Mouse (Mus musculus): ENCODE measurements around the gene Rpl29. TPM values are rescaled to one million over a fixed set of nuclear protein-coding genes. Genes with fewer than 3 reads are reported as not detected.

The Rpl29 gene
- 676 TPM for polyA plus RNA-seq (2017; shearing (Covaris generic))

DNA sequence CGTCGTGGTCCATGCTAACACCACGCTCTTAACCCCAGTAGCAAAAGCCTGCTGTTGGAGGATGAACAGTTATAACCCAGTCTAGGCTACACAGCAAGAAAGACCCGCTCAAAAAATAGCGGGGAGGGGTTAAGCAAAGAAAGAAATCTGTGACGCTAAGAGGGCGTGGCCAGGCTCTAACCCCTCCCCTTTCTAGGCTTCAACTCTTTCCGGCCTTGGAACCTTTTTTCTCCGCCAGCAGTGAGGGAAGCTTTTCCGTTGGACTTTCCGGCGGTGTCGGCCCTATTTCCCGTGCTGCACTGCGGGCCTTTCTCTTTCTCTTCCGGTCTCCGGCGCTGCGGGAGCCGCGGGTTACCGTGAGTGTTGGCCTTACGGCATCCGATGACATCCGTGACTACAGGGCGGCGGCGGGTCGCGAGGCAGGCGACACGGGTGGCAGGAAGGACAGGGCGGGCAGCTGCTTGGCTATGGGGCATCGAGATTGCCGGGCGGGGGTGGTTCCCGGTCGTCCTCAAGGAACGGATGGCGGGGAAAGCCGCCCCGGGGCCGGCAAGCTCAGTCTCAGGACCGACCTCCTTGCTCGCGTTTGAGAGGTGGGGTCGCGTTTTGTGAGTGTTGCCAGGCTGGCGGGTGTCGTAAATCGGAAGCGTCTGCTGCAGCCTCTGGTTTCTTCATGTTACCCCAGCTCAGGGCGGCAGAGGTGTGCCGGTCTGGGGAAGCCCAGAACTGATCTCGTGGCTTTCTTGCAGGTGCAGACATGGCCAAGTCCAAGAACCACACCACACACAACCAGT is at the start of gene Rpl29:
Rpl29 (plus strand) TSS at position 234 of the 794 bp plus-strand sequence.

GRCm38 (mm10) chr9:106447348-106447747 is 18.1 kb downstream of the Rpl29 start, which contains the start of the genes Abhd14b and Abhd14a:
Gene Abhd14b (plus strand): TSS chr9:106447459.
Gene Abhd14a (minus strand): TSS chr9:106447678.

DNA sequence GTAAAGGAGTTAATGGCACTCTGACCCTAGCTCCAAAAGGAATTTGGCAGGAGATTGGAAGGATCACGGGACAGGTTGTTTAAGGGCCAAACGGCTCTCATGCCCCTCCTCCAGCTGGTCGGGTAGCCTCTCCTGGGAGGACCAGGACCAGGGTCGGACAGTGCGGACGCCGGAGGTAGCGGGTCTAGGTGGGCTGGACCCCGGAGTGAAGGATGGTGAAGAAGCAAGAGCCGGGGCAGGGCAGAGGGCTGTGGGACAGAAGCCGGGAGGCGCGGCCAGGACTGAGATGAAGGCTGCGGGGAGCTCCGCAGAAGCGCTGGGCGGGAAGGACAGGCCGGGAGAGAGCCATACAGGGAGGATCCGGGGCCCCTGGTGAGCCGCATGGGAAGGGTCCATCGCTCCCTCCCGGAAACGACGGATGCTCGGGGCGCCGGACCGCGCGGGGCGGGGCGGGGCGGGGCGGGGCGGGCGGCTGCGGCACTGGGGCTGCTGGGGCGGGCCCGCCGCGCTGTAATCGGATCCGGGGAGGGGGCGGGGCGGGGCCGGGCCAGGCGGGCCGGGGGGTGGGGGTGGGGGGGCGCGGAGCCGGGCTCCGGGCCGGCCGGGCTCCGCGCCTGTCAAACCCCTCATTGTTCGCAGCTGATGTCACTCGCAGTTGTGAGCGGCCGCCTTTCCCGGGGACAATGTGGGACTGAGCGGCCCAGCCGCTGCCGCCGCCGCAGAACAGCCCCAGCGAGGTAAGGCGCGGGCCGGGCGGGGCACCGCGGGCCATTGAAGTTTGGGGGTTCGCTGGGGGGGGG is 24.2 kb downstream of the Rpl29 start, which contains the start of gene Pcbp4:
Pcbp4 (plus strand) TSS at position 21 of the 800 bp plus-strand sequence.

DNA sequence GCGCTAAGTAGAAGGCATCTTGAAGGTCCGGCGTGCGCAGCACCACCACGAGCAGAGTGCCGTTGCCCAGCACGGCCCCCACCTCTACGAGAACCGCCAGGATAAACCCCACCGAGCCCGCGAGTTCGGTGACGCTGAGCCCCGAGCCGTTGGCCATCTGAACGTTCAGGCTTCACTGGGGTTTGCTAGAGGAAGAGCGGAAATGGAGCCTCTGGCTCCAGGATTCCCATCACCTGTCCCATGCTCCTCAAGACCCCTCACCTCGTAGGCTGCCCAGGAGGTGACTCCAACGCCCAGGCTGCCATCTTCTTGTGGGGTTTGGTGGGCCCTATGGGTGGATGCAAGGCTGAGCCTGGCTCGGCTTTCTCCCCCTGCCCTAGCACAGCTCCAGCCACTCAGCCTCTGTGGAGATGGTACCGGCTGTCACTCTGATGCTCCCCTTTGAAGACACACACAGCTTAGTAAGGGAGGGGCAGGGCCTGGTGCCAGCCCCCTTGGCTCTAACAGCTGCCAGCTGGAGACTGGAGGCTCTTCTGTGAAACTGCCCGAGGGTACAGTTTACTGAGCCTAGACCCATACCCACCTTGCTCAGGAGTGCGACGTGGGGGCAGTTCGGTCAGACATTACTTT is 36.4 kb downstream of the Rpl29 start, which contains the start of gene Gpr62:
Gpr62 (minus strand) TSS at position 368 of the 630 bp plus-strand sequence.

GRCm38 (mm10) chr9:106475663-106476001 is 46.4 kb downstream of the Rpl29 start, which contains the start of gene Rrp9:
Gene Rrp9 (plus strand): TSS chr9:106475963.

GRCm38 (mm10) chr9:106476924-106477484 is 47.8 kb downstream of the Rpl29 start, which contains the start of gene Parp3:
Gene Parp3 (minus strand): TSS chr9:106476949.

Other genes starting within 250 kb of the Rpl29 start
- 43.8 TPM for gene Ppm1m, start 229.7 kb upstream of the Rpl29 start, polyA plus RNA-seq (2017; shearing (Covaris generic))
- 100 TPM for gene Twf2, start 226.3 kb upstream of the Rpl29 start, polyA plus RNA-seq (2017; shearing (Covaris generic))
- gene Tlr9, start 206.9 kb upstream of the Rpl29 start, polyA plus RNA-seq (2017; shearing (Covaris generic)) = not detected
- gene Alas1, start 180.8 kb upstream of the Rpl29 start, polyA plus RNA-seq (2017; shearing (Covaris generic)) = 24.7 TPM
- gene Poc1a, start 148.4 kb upstream of the Rpl29 start, polyA plus RNA-seq (2017; shearing (Covaris generic)) = 4.0 TPM
- 23.5 TPM for gene Dusp7, start 60.8 kb upstream of the Rpl29 start, polyA plus RNA-seq (2017; shearing (Covaris generic))
- 21.0 TPM for gene Acy1, start 8.9 kb downstream of the Rpl29 start, polyA plus RNA-seq (2017; shearing (Covaris generic))
- gene Abhd14b, start 18.0 kb downstream of the Rpl29 start, polyA plus RNA-seq (2017; shearing (Covaris generic)) = 6.1 TPM
- 17.2 TPM for gene Abhd14a, start 18.2 kb downstream of the Rpl29 start, polyA plus RNA-seq (2017; shearing (Covaris generic))
- gene Pcbp4, start 23.8 kb downstream of the Rpl29 start, polyA plus RNA-seq (2017; shearing (Covaris generic)) = 11.5 TPM
- gene Gpr62, start 36.5 kb downstream of the Rpl29 start, polyA plus RNA-seq (2017; shearing (Covaris generic)) = not detected
- gene Rrp9, start 46.5 kb downstream of the Rpl29 start, polyA plus RNA-seq (2017; shearing (Covaris generic)) = 59.8 TPM
- 41.7 TPM for gene Parp3, start 47.5 kb downstream of the Rpl29 start, polyA plus RNA-seq (2017; shearing (Covaris generic))
- not detected for gene Iqcf1, start 70.5 kb downstream of the Rpl29 start, polyA plus RNA-seq (2017; shearing (Covaris generic))
- not detected for gene Iqcf5, start 85.1 kb downstream of the Rpl29 start, polyA plus RNA-seq (2017; shearing (Covaris generic))
- not detected for gene Iqcf3, start 132.2 kb downstream of the Rpl29 start, polyA plus RNA-seq (2017; shearing (Covaris generic))
- gene Iqcf4, start 141.5 kb downstream of the Rpl29 start, polyA plus RNA-seq (2017; shearing (Covaris generic)) = not detected
- not detected for gene Iqcf6, start 197.1 kb downstream of the Rpl29 start, polyA plus RNA-seq (2017; shearing (Covaris generic))
- gene Grm2, start 226.6 kb downstream of the Rpl29 start, polyA plus RNA-seq (2017; shearing (Covaris generic)) = not detected